Mouse (Mus musculus) c-Kit-positive CD71-positive TER-119-negative erythroid progenitor cells, embryonic 14.5 days (primary cell): ENCODE measurements around the gene Alk.

Experiments used
- DNase-seq: peaks from one replicate; pipeline ENCODE4 v3.0.0-alpha.2; 2013; ENCODE audit warnings: low read depth

Gene Alk

GRCm38 (mm10) chr17:72021733-72022669, 582.4 kb downstream of the Alk start:
- no peak for DNase-seq

- no peak for DNase-seq
Observed at GRCm38 (mm10) chr17:72017329-72017728, 587.1 kb downstream of the Alk start.

- no peak for DNase-seq
Observed at GRCm38 (mm10) chr17:72015253-72015652, 589.2 kb downstream of the Alk start.

GRCm38 (mm10) chr17:72012775-72013174, 591.7 kb downstream of the Alk start:
- no peak for DNase-seq

- DNase-seq: no peak
Observed at GRCm38 (mm10) chr17:72009836-72010235, 594.6 kb downstream of the Alk start.

- DNase-seq: no peak
Observed at GRCm38 (mm10) chr17:72008389-72008788, 596.0 kb downstream of the Alk start.

- no peak for DNase-seq
Observed at GRCm38 (mm10) chr17:72005365-72005764, 599.1 kb downstream of the Alk start.

GRCm38 (mm10) chr17:71999527-72000482, 604.6 kb downstream of the Alk start:
- no peak for DNase-seq

- no peak for DNase-seq
Observed at GRCm38 (mm10) chr17:71997680-71998079, 606.7 kb downstream of the Alk start.

GRCm38 (mm10) chr17:71995539-71995938, 608.9 kb downstream of the Alk start:
- no peak for DNase-seq

- no peak for DNase-seq
Observed at GRCm38 (mm10) chr17:71994144-71994543, 610.3 kb downstream of the Alk start.

- DNase-seq: no peak
Observed at GRCm38 (mm10) chr17:71993011-71993410, 611.4 kb downstream of the Alk start.

GRCm38 (mm10) chr17:71991260-71991659, 613.2 kb downstream of the Alk start:
- DNase-seq: no peak

- no peak for DNase-seq
Observed at GRCm38 (mm10) chr17:71990176-71990720, 614.2 kb downstream of the Alk start.

- no peak for DNase-seq
Observed at GRCm38 (mm10) chr17:71988736-71989569, 615.5 kb downstream of the Alk start.

GRCm38 (mm10) chr17:71986998-71987397, 617.4 kb downstream of the Alk start:
- DNase-seq: no peak

GRCm38 (mm10) chr17:71986456-71986855, 618.0 kb downstream of the Alk start:
- DNase-seq: no peak

GRCm38 (mm10) chr17:71981177-71981576, 623.2 kb downstream of the Alk start:
- no peak for DNase-seq

GRCm38 (mm10) chr17:71980518-71981145, 623.8 kb downstream of the Alk start:
- DNase-seq: no peak

- DNase-seq: no peak
Observed at GRCm38 (mm10) chr17:71979137-71979536, 625.3 kb downstream of the Alk start.

- no peak for DNase-seq
Observed at GRCm38 (mm10) chr17:71976661-71977060, 627.8 kb downstream of the Alk start.
